Mouse (Mus musculus) cerebellum, postnatal 14 days (tissue): ENCODE measurements around the gene Amigo2.

Experiments used
- DNase-seq, 2 experiments: peaks; one replicate each; pipeline ENCODE4 v3.0.0; 2021; ENCODE audit warnings: mixed read lengths in 2 of 2

The Amigo2 gene

GRCm38 (mm10) chr15:97266236-97266845 lies 19.3 kb upstream of the Amigo2 start:
- no peak for DNase-seq

- no peak for DNase-seq
Measured at GRCm38 (mm10) chr15:97262251-97262650, 15.2 kb upstream of the Amigo2 start.

- no peak for DNase-seq
Measured at GRCm38 (mm10) chr15:97259968-97260597, 13.0 kb upstream of the Amigo2 start.

GRCm38 (mm10) chr15:97259300-97259699 lies 12.2 kb upstream of the Amigo2 start:
- DNase-seq, result no peak

- DNase-seq, result no peak
Measured at GRCm38 (mm10) chr15:97258483-97259230, 11.6 kb upstream of the Amigo2 start.

GRCm38 (mm10) chr15:97257206-97257775 lies 10.2 kb upstream of the Amigo2 start:
- no peak for DNase-seq

- DNase-seq, result no peak
Measured at GRCm38 (mm10) chr15:97256411-97256810, 9.3 kb upstream of the Amigo2 start.

- no peak for DNase-seq
Measured at GRCm38 (mm10) chr15:97255800-97256199, 8.7 kb upstream of the Amigo2 start.

- DNase-seq, result no peak
Measured at GRCm38 (mm10) chr15:97254375-97254774, 7.3 kb upstream of the Amigo2 start.

GRCm38 (mm10) chr15:97252493-97253034 lies 5.5 kb upstream of the Amigo2 start:
- no peak for DNase-seq

- no peak for DNase-seq
Measured at GRCm38 (mm10) chr15:97249322-97249721, 2.2 kb upstream of the Amigo2 start.

GRCm38 (mm10) chr15:97248296-97248695 lies 1.2 kb upstream of the Amigo2 start:
- DNase-seq, result no peak

- DNase-seq, result peak; percentile 28 to 32
Measured at GRCm38 (mm10) chr15:97247791-97248161, 689 bp upstream of the Amigo2 start.

- DNase-seq, result no peak
Measured at GRCm38 (mm10) chr15:97246256-97246655, 831 bp downstream of the Amigo2 start.

GRCm38 (mm10) chr15:97245392-97245791 lies 1.7 kb downstream of the Amigo2 start:
- DNase-seq, result no peak

- DNase-seq, result peak in 1 of 2 experiments; percentile 28
Measured at GRCm38 (mm10) chr15:97236943-97237342, 10.1 kb downstream of the Amigo2 start.

GRCm38 (mm10) chr15:97235183-97235582 lies 11.9 kb downstream of the Amigo2 start:
- DNase-seq, result peak; percentile 80 to 83

GRCm38 (mm10) chr15:97234076-97234475 lies 13.0 kb downstream of the Amigo2 start:
- DNase-seq, result no peak

GRCm38 (mm10) chr15:97229494-97230077 lies 17.5 kb downstream of the Amigo2 start:
- DNase-seq, result no peak

- DNase-seq, result no peak
Measured at GRCm38 (mm10) chr15:97224003-97224402, 23.1 kb downstream of the Amigo2 start.

- DNase-seq, result no peak
Measured at GRCm38 (mm10) chr15:97223431-97223830, 23.7 kb downstream of the Amigo2 start.

- no peak for DNase-seq
Measured at GRCm38 (mm10) chr15:97216843-97217242, 30.2 kb downstream of the Amigo2 start.
